Mouse (Mus musculus) adrenal gland, adult 8-10 months (tissue): ENCODE measurements around the gene Amn1. TPM values are rescaled to one million over a fixed set of nuclear protein-coding genes. Genes with fewer than 3 reads are reported as not detected.

Experiments used
- total RNA-seq, 4 experiments: library from RNA; stranded (reverse); gene quantifications; 2 replicates each; pipeline ENCODE4 v1.2.4; 2022

Amn1 gene
- total RNA-seq, 4 experiments from 2014 or later, result 26.3 to 38.3 (median 29.6) TPM

Other genes starting within 250 kb of the Amn1 start
- gene Sinhcaf, start 242.2 kb downstream of the Amn1 start, total RNA-seq, result 10 to 100 TPM; 15.5 to 50.0 (median 31.4) TPM
- gene Dennd5b, start 87.0 kb downstream of the Amn1 start, total RNA-seq, result 10 to 100 TPM; 16.5 to 25.7 (median 20.6) TPM
- not detected for gene Gm10203, start 58.5 kb downstream of the Amn1 start, total RNA-seq
- 10 to 100 TPM; 20.6 to 32.3 (median 22.0) TPM for gene Etfbkmt, start 48.9 kb downstream of the Amn1 start, total RNA-seq
- 10 to 100 TPM; 29.2 to 48.3 (median 43.2) TPM for gene Resf1, start 120.7 kb upstream of the Amn1 start, total RNA-seq
- gene Bicd1, start 220.2 kb upstream of the Amn1 start, total RNA-seq, result 10 to 100 TPM in 1 of 4 experiments, 1 to 10 TPM in 3; 4.9 to 10.5 (median 8.4) TPM